In genomic region chr10:76512965-76513583, GRCm38 (mm10) we compare ENCODE assay signal across 7 mouse cellular contexts. TPM values are rescaled to one million over a fixed set of nuclear protein-coding genes. Genes with fewer than 3 reads are reported as not detected.
DNase-seq lines count a peak whose midpoint lies in the region; ATAC-seq and TF ChIP-seq lines count a peak whose summit lies in the region.

No protein-coding gene starts in this region.

- 44% methylated on average over 5 of the region's 5 CpGs for WGBS in forebrain, postnatal 0 days
- 42% methylated on average over 5 of the region's 5 CpGs for WGBS in hindbrain, embryonic 11.5 days
- 51% methylated on average over 5 of the region's 5 CpGs for WGBS in spleen, adult 2 months

- H3K9ac ChIP-seq in forebrain, postnatal 0 days = no peak overlapping the region
- H3K9ac ChIP-seq in hindbrain, embryonic 11.5 days (ENCODE audit: low read depth, low read length) = no peak overlapping the region

- H3K4me3 ChIP-seq in forebrain, postnatal 0 days (ENCODE audit: low read depth, low read length) = no peak overlapping the region
- no peak overlapping the region for H3K4me3 ChIP-seq in hindbrain, embryonic 11.5 days (ENCODE audit: low read depth, low read length)
- peak overlapping the region; percentile 9 for H3K4me3 ChIP-seq in megakaryocyte, embryonic 14.5 days (replicated peaks)
- no peak overlapping the region for H3K4me3 ChIP-seq in spleen, adult 2 months (ENCODE audit: extremely low read depth, insufficient read depth, insufficient read length)

- H3K4me2 ChIP-seq in forebrain, postnatal 0 days (ENCODE audit: low read depth) = no peak overlapping the region
- no peak overlapping the region for H3K4me2 ChIP-seq in hindbrain, embryonic 11.5 days (replicated peaks; ENCODE audit: low read depth, low read length)

- no peak overlapping the region for H3K27ac ChIP-seq in forebrain, postnatal 0 days (ENCODE audit: low read depth, low read length)
- H3K27ac ChIP-seq in hindbrain, embryonic 11.5 days (ENCODE audit: low read depth, low read length) = no peak overlapping the region
- no peak overlapping the region for H3K27ac ChIP-seq in spleen, adult 2 months (ENCODE audit: insufficient read depth, low read length)

- ATAC-seq in forebrain, postnatal 0 days = peak; percentile 69
- peak; percentile 78 for ATAC-seq in hindbrain, embryonic 11.5 days (ENCODE audit: low FRiP score)

- no peaks in the 10 kb centered on the region for H3K27me3 ChIP-seq in forebrain, postnatal 0 days (ENCODE audit: insufficient read depth, low read length)
- H3K27me3 ChIP-seq in hindbrain, embryonic 11.5 days (ENCODE audit: control insufficient read depth, insufficient read depth, low read length) = no peaks in the 10 kb centered on the region
- no peaks in the 10 kb centered on the region for H3K27me3 ChIP-seq in megakaryocyte, embryonic 14.5 days (replicated peaks)
- no peaks in the 10 kb centered on the region for H3K27me3 ChIP-seq in spleen, adult 2 months (ENCODE audit: control insufficient read depth, insufficient read depth, low read length)

- TF ChIP-seq POLR2A in spleen, adult 2 months (IDR thresholded peaks at IDR 0.05; ENCODE audit: low read depth, low read length) = no peak

- peaks cover 65% of the 10 kb centered on the region for H3K36me3 ChIP-seq in forebrain, postnatal 0 days (ENCODE audit: insufficient read depth)
- peaks cover 5% of the 10 kb centered on the region for H3K36me3 ChIP-seq in hindbrain, embryonic 11.5 days (ENCODE audit: control insufficient read depth, insufficient read depth, low read length)
- H3K36me3 ChIP-seq in megakaryocyte, embryonic 14.5 days (replicated peaks; ENCODE audit: low read length) = peaks cover 96% of the 10 kb centered on the region
- peaks cover 15% of the 10 kb centered on the region for H3K36me3 ChIP-seq in spleen, adult 2 months (ENCODE audit: control insufficient read depth, insufficient read depth, low read length)

- TF ChIP-seq CTCF in forebrain, postnatal 0 days (IDR thresholded peaks at IDR 0.05; ENCODE audit: low read depth) = peak; percentile 84
- peak; percentile 81; the same call in 1 of the 2 replicates for TF ChIP-seq CTCF in spleen, adult 2 months (IDR thresholded peaks at IDR 0.05; ENCODE audit: extremely low read depth, insufficient read depth, insufficient read length, insufficient replicate concordance)

- no peaks in the 10 kb centered on the region for H3K9me3 ChIP-seq in forebrain, postnatal 0 days (ENCODE audit: low read length)
- H3K9me3 ChIP-seq in hindbrain, embryonic 11.5 days (ENCODE audit: control insufficient read depth, low read length) = no peaks in the 10 kb centered on the region
- peaks cover 7% of the 10 kb centered on the region for H3K9me3 ChIP-seq in megakaryocyte, embryonic 14.5 days

- no peaks in the 10 kb centered on the region for H3K4me1 ChIP-seq in forebrain, postnatal 0 days (ENCODE audit: insufficient read depth)
- no peaks in the 10 kb centered on the region for H3K4me1 ChIP-seq in hindbrain, embryonic 11.5 days (replicated peaks; ENCODE audit: control insufficient read depth, insufficient read depth, low read length)
- H3K4me1 ChIP-seq in megakaryocyte, embryonic 14.5 days = peaks cover 12% of the 10 kb centered on the region
- H3K4me1 ChIP-seq in spleen, adult 2 months (ENCODE audit: control insufficient read depth, insufficient read depth, insufficient read length) = no peaks in the 10 kb centered on the region

- DNase-seq in NIH3T3 (ENCODE audit: low read depth) = peak; percentile 82
- DNase-seq in c-Kit-positive CD71-positive TER-119-negative erythroid progenitor cells, embryonic 14.5 days (ENCODE audit: low read depth) = peak; percentile 73
- DNase-seq in forebrain, postnatal 0 days = peak; percentile 74
- peak; percentile 88 for DNase-seq in hindbrain, embryonic 11.5 days (ENCODE audit: low spot score)
- DNase-seq in layer of hippocampus, postnatal 25 days (ENCODE audit: extremely low spot score in 1 of 2, low spot score in 1 of 2) = peak; percentile 29 to 65
- DNase-seq in spleen, adult 2 months (ENCODE audit: low read depth in 1 of 2, low spot score in 2 of 2) = peak; percentile 59 to 78

RNA-seq across cellular contexts. Expression of gene Lss, which starts 18.3 kb away (rescaled TPM):
- total RNA-seq in forebrain, postnatal 0 days (2014; rRNA removed) = 66.3 and 67.1 TPM in 2 replicates
- polyA plus RNA-seq in forebrain, postnatal 0 days (2015; fragmentation: Nextera tagmentation; extraction: Ambion mirVana) = 31.5 and 38.6 TPM in 2 replicates
- 45.1 and 56.4 TPM in 2 replicates for polyA plus RNA-seq in hindbrain, embryonic 11.5 days (2014; fragmentation: Nextera tagmentation; extraction: Ambion mirVana)
- 10 to 100 TPM; 48.1 to 48.7 TPM for total RNA-seq in layer of hippocampus, postnatal 25 days (2021)
- 13.1 and 30.8 TPM in 2 replicates for polyA plus RNA-seq in megakaryocyte, embryonic 14.5 days (2012; ENCODE audit: insufficient read depth, low replicate concordance)
- polyA plus RNA-seq in spleen, adult 2 months (2012; rRNA removed) = 9.0 and 9.1 TPM in 2 replicates

RNA-seq across cellular contexts. Expression of gene Ybey, which starts 44.2 kb away (rescaled TPM):
- total RNA-seq in forebrain, postnatal 0 days (2014; rRNA removed) = 5.7 and 6.9 TPM in 2 replicates
- polyA plus RNA-seq in forebrain, postnatal 0 days (2015; fragmentation: Nextera tagmentation; extraction: Ambion mirVana) = 3.6 and 4.6 TPM in 2 replicates
- polyA plus RNA-seq in hindbrain, embryonic 11.5 days (2014; fragmentation: Nextera tagmentation; extraction: Ambion mirVana) = 5.3 and 5.8 TPM in 2 replicates
- 1 to 10 TPM; 4.3 TPM for total RNA-seq in layer of hippocampus, postnatal 25 days (2021)
- 0.74 TPM in 1 of 2 replicates, not detected in the other for polyA plus RNA-seq in megakaryocyte, embryonic 14.5 days (2012; ENCODE audit: insufficient read depth, low replicate concordance)
- 2.4 and 3.1 TPM in 2 replicates for polyA plus RNA-seq in spleen, adult 2 months (2012; rRNA removed)

RNA-seq across cellular contexts. Expression of gene Mcm3ap, which starts 44.3 kb away (rescaled TPM):
- total RNA-seq in forebrain, postnatal 0 days (2014; rRNA removed) = 33.7 and 41.5 TPM in 2 replicates
- polyA plus RNA-seq in forebrain, postnatal 0 days (2015; fragmentation: Nextera tagmentation; extraction: Ambion mirVana) = 48.6 and 52.7 TPM in 2 replicates
- polyA plus RNA-seq in hindbrain, embryonic 11.5 days (2014; fragmentation: Nextera tagmentation; extraction: Ambion mirVana) = 66.8 and 67.5 TPM in 2 replicates
- 10 to 100 TPM; 50.8 to 54.8 TPM for total RNA-seq in layer of hippocampus, postnatal 25 days (2021)
- 4.7 and 33.6 TPM in 2 replicates for polyA plus RNA-seq in megakaryocyte, embryonic 14.5 days (2012; ENCODE audit: insufficient read depth, low replicate concordance)
- polyA plus RNA-seq in spleen, adult 2 months (2012; rRNA removed) = 16.0 and 16.6 TPM in 2 replicates

RNA-seq across cellular contexts. Expression of gene Spatc1l, which starts 49.0 kb away (rescaled TPM):
- 0.38 TPM in 1 of 2 replicates, not detected in the other for total RNA-seq in forebrain, postnatal 0 days (2014; rRNA removed)
- not detected in 2 replicates for polyA plus RNA-seq in forebrain, postnatal 0 days (2015; fragmentation: Nextera tagmentation; extraction: Ambion mirVana)
- polyA plus RNA-seq in hindbrain, embryonic 11.5 days (2014; fragmentation: Nextera tagmentation; extraction: Ambion mirVana) = 0.22 TPM in 1 of 2 replicates, not detected in the other
- total RNA-seq in layer of hippocampus, postnatal 25 days (2021) = not detected
- polyA plus RNA-seq in megakaryocyte, embryonic 14.5 days (2012; ENCODE audit: insufficient read depth, low replicate concordance) = not detected in 2 replicates
- polyA plus RNA-seq in spleen, adult 2 months (2012; rRNA removed) = not detected in 2 replicates
